Mouse (Mus musculus): ENCODE measurements around the gene Tent4b. TPM values are rescaled to one million over a fixed set of nuclear protein-coding genes. Genes with fewer than 3 reads are reported as not detected.
"Not testable (repeated sequence)": the region's sequence is repeated elsewhere in the genome, so short reads cannot be mapped to it uniquely, and the experiment has no call there.

The Tent4b gene
- total RNA-seq (2021): 10 to 100 TPM; 12.4 to 17.2 TPM
- long read RNA-seq, experiment 1, full-length matches to known transcripts: 6 of 12 reads
- long read RNA-seq, experiment 1, partial matches to known transcripts: 1 of 12 reads
- long read RNA-seq, experiment 1, other reads (novel, unspliced or antisense): 5 of 12 reads
- long read RNA-seq, experiment 2, partial matches to known transcripts: 3 of 9 reads
- long read RNA-seq, experiment 2, other reads (novel, unspliced or antisense): 6 of 9 reads

- peak; percentile 94 for DNase-seq
Observed at GRCm38 (mm10) chr8:88198945-88199571, at the start of gene Tent4b. TSS of gene Tent4b (plus strand) at chr8:88199213.

- no peak for DNase-seq
Observed at GRCm38 (mm10) chr8:88150910-88151371, 48.1 kb upstream of the Tent4b start.

- DNase-seq: no peak
Observed at GRCm38 (mm10) chr8:88160237-88160995, 38.6 kb upstream of the Tent4b start.

- peak; percentile 69 for DNase-seq
Observed at GRCm38 (mm10) chr8:88161439-88161838, 37.6 kb upstream of the Tent4b start.

- no peak for DNase-seq
Observed at GRCm38 (mm10) chr8:88175264-88175663, 23.7 kb upstream of the Tent4b start.

GRCm38 (mm10) chr8:88177291-88177690 lies 21.7 kb upstream of the Tent4b start:
- no peak for DNase-seq

- no peak for DNase-seq
Observed at GRCm38 (mm10) chr8:88183121-88183520, 15.9 kb upstream of the Tent4b start.

- DNase-seq: no peak
Observed at GRCm38 (mm10) chr8:88184914-88185313, 14.1 kb upstream of the Tent4b start.

- no peak for DNase-seq
Observed at GRCm38 (mm10) chr8:88185716-88186115, 13.3 kb upstream of the Tent4b start.

GRCm38 (mm10) chr8:88197328-88197727 lies 1.7 kb upstream of the Tent4b start:
- DNase-seq: no peak

- DNase-seq: peak; percentile 15
Observed at GRCm38 (mm10) chr8:88198551-88198944, 465 bp upstream of the Tent4b start.

- peak; percentile 49 for DNase-seq
Observed at GRCm38 (mm10) chr8:88199700-88200601, 938 bp downstream of the Tent4b start.

GRCm38 (mm10) chr8:88200724-88201495 lies 1.9 kb downstream of the Tent4b start:
- DNase-seq: no peak

GRCm38 (mm10) chr8:88201641-88202040 lies 2.6 kb downstream of the Tent4b start:
- DNase-seq: no peak

- no peak for DNase-seq
Observed at GRCm38 (mm10) chr8:88206016-88206415, 7.0 kb downstream of the Tent4b start.

- DNase-seq: no peak
Observed at GRCm38 (mm10) chr8:88207121-88207821, 8.3 kb downstream of the Tent4b start.

- DNase-seq: not testable (repeated sequence)
Observed at GRCm38 (mm10) chr8:88209930-88210827, 11.2 kb downstream of the Tent4b start.

- no peak for DNase-seq
Observed at GRCm38 (mm10) chr8:88221353-88221752, 22.3 kb downstream of the Tent4b start.

- DNase-seq: no peak
Observed at GRCm38 (mm10) chr8:88225358-88225757, 26.3 kb downstream of the Tent4b start.

GRCm38 (mm10) chr8:88227851-88228250 lies 28.8 kb downstream of the Tent4b start:
- DNase-seq: no peak
